Mouse (Mus musculus) heart, embryonic 12.5 days (tissue): ENCODE measurements around the gene Kcnj4. TPM values are rescaled to one million over a fixed set of nuclear protein-coding genes. Genes with fewer than 3 reads are reported as not detected.

Experiments
- ATAC-seq: fragments of 200-750 bp; cut with Nextera tagmentation; 2 replicates; pipeline ENCODE4 v1.8.0; 2017; ENCODE audit warnings: moderate TSS enrichment, moderate library complexity; ENCODE audit not compliant: insufficient number of reproducible peaks, low FRiP score
- H3K27ac ChIP-seq: fragments of 300-500 bp; sonication (generic); 2 replicates; pipeline ENCODE4 v1.5.1; 2016; ENCODE audit warnings: mild to moderate bottlenecking, moderate library complexity; ENCODE audit not compliant: poor library complexity, severe bottlenecking
- H3K27me3 ChIP-seq: fragments of 300-500 bp; sonication (generic); replicated peaks from 2 replicates; pipeline ENCODE4 v1.6.1; 2016; ENCODE audit warnings: mild to moderate bottlenecking, moderate library complexity
- H3K36me3 ChIP-seq: fragments of 300-500 bp; sonication (generic); 2 replicates; pipeline ENCODE4 v1.6.1; 2016; ENCODE audit warnings: mild to moderate bottlenecking, moderate library complexity
- H3K4me1 ChIP-seq: fragments of 300-500 bp; sonication (generic); replicated peaks from 2 replicates; pipeline ENCODE4 v1.6.1; 2016; ENCODE audit warnings: mild to moderate bottlenecking
- H3K4me2 ChIP-seq: fragments of 300-500 bp; sonication (generic); 2 replicates; pipeline ENCODE4 v1.6.1; 2016; ENCODE audit warnings: mild to moderate bottlenecking, moderate library complexity
- H3K4me3 ChIP-seq: fragments of 300-500 bp; sonication (generic); 2 replicates; pipeline ENCODE4 v1.5.1; 2016; ENCODE audit warnings: mild to moderate bottlenecking
- H3K9ac ChIP-seq: fragments of 300-500 bp; sonication (generic); 2 replicates; pipeline ENCODE4 v1.6.1; 2016; ENCODE audit warnings: mild to moderate bottlenecking, moderate library complexity
- H3K9me3 ChIP-seq: fragments of 300-500 bp; sonication (generic); replicated peaks from 2 replicates; pipeline ENCODE4 v1.6.1; 2016; ENCODE audit warnings: mild to moderate bottlenecking, moderate library complexity
- WGBS: fragments of 180-500 bp; shearing (Covaris S2); methylation state at CpG from one replicate; pipeline ENCODE4 v1.1.7; 2016; 5-methylcytosine and 5-hydroxymethylcytosine counted together
- polyA plus RNA-seq: library from polyadenylated mRNA; unstranded; fragments of >200 nt; fragmentation: Nextera tagmentation; extraction: Ambion mirVana; gene quantifications from 2 replicates; pipeline ENCODE4 v1.2.1, GENCODE M21; 2016

Kcnj4 gene
- 0.14 and 0.41 TPM in 2 replicates for polyA plus RNA-seq

- 2% methylated on average over 60 of the region's 60 CpGs for WGBS
- H3K4me1 ChIP-seq: peaks cover 51% of the 10 kb centered on the region
- no peaks in the 10 kb centered on the region for H3K9me3 ChIP-seq
- peaks cover 86% of the 10 kb centered on the region for H3K27me3 ChIP-seq
- ATAC-seq: no peak
- H3K27ac ChIP-seq: no peak within 1 kb of the TSS
- no peaks in the 10 kb centered on the region for H3K36me3 ChIP-seq
- H3K9ac ChIP-seq: peak within 1 kb of the TSS; percentile 64
- peak within 1 kb of the TSS; percentile 100 for H3K4me2 ChIP-seq
- H3K4me3 ChIP-seq: peak within 1 kb of the TSS; percentile 55
These were observed at the start of gene Kcnj4 for GRCm38 (mm10) chr15:79504707-79505452. Kcnj4 (minus strand) TSS chr15:79505241.

- Histone ChIP-seq H3K4me3 (no peak overlapping the region), H3K27me3 (peaks cover 26% of the 10 kb centered on the region), H3K9me3 (no peaks in the 10 kb centered on the region), H3K36me3 (no peaks in the 10 kb centered on the region), H3K4me1 (no peaks in the 10 kb centered on the region), H3K9ac (no peak overlapping the region), H3K4me2 (no peak overlapping the region), H3K27ac (no peak overlapping the region)
- 67% methylated on average over 5 of the region's 5 CpGs for WGBS
- ATAC-seq: no peak
These were observed 47.5 kb upstream of the Kcnj4 start for GRCm38 (mm10) chr15:79552566-79552965.

- ATAC-seq: no peak
- no peak overlapping the region for H3K4me3 ChIP-seq
- H3K4me2 ChIP-seq: no peak overlapping the region
- H3K27ac ChIP-seq: no peak overlapping the region
- H3K36me3 ChIP-seq: peaks cover 12% of the 10 kb centered on the region
- no peaks in the 10 kb centered on the region for H3K9me3 ChIP-seq
- H3K27me3 ChIP-seq: peaks cover 21% of the 10 kb centered on the region
- H3K9ac ChIP-seq: no peak overlapping the region
- WGBS: 90% methylated on average over 2 of the region's 2 CpGs
- H3K4me1 ChIP-seq: peaks cover 18% of the 10 kb centered on the region
These were observed 43.2 kb upstream of the Kcnj4 start for GRCm38 (mm10) chr15:79548226-79548625.

- Histone ChIP-seq H3K27ac (peak overlapping the region; percentile 98), H3K9ac (0 out of 2 replicates have a peak overlapping the region, but pooled peaks have one; percentile 49), H3K36me3 (peaks cover 20% of the 10 kb centered on the region), H3K9me3 (no peaks in the 10 kb centered on the region), H3K4me2 (peak overlapping the region; percentile 89), H3K27me3 (peaks cover 17% of the 10 kb centered on the region), H3K4me3 (peak overlapping the region; percentile 91), H3K4me1 (peaks cover 22% of the 10 kb centered on the region)
- no peak for ATAC-seq
- 74% methylated on average over 17 of the region's 17 CpGs for WGBS
These were observed 42.3 kb upstream of the Kcnj4 start for GRCm38 (mm10) chr15:79547289-79547820.

- peak; percentile 96 for ATAC-seq
- Histone ChIP-seq H3K27ac (peak within 1 kb of the TSS; percentile 98), H3K27me3 (peaks cover 14% of the 10 kb centered on the region), H3K4me1 (peaks cover 22% of the 10 kb centered on the region), H3K9ac (peak within 1 kb of the TSS; percentile 98), H3K4me2 (peak within 1 kb of the TSS; percentile 89), H3K36me3 (peaks cover 27% of the 10 kb centered on the region), H3K4me3 (peak within 1 kb of the TSS; percentile 91), H3K9me3 (no peaks in the 10 kb centered on the region)
- 2% methylated on average over 84 of the region's 84 CpGs for WGBS
These were observed 41.6 kb upstream of the Kcnj4 start, which contains the start of gene Ddx17 for GRCm38 (mm10) chr15:79546410-79547288. Ddx17 (minus strand) TSS chr15:79546741.

GRCm38 (mm10) chr15:79545921-79546399 lies 40.9 kb upstream of the Kcnj4 start:
- peak; percentile 83 for ATAC-seq
- Histone ChIP-seq H3K9me3 (no peaks in the 10 kb centered on the region), H3K27me3 (peaks cover 8% of the 10 kb centered on the region), H3K36me3 (peaks cover 34% of the 10 kb centered on the region), H3K27ac (peak overlapping the region; percentile 98), H3K4me1 (peaks cover 23% of the 10 kb centered on the region), H3K9ac (peak overlapping the region; percentile 98), H3K4me2 (peak overlapping the region; percentile 89), H3K4me3 (peak overlapping the region; percentile 91)
- under 1% methylated on average over 52 of the region's 52 CpGs for WGBS

GRCm38 (mm10) chr15:79545496-79545895 lies 40.5 kb upstream of the Kcnj4 start:
- 5% methylated on average over 3 of the region's 3 CpGs for WGBS
- Histone ChIP-seq H3K9ac (peak overlapping the region; percentile 98), H3K27me3 (0 out of 2 replicates have a peak, but pooled peaks cover 5% of the 10 kb centered on the region), H3K36me3 (peaks cover 38% of the 10 kb centered on the region), H3K27ac (peak overlapping the region; percentile 98), H3K4me3 (peak overlapping the region; percentile 91), H3K4me2 (peak overlapping the region; percentile 89), H3K9me3 (no peaks in the 10 kb centered on the region), H3K4me1 (peaks cover 27% of the 10 kb centered on the region)
- no peak for ATAC-seq

- Histone ChIP-seq H3K4me1 (peaks cover 28% of the 10 kb centered on the region), H3K27me3 (no peaks in the 10 kb centered on the region), H3K27ac (no peak overlapping the region), H3K9ac (no peak overlapping the region), H3K36me3 (peaks cover 54% of the 10 kb centered on the region), H3K4me3 (peak overlapping the region; percentile 91), H3K9me3 (no peaks in the 10 kb centered on the region), H3K4me2 (peak overlapping the region; percentile 35)
- 94% methylated on average over 3 of the region's 3 CpGs for WGBS
- no peak for ATAC-seq
These were observed 38.9 kb upstream of the Kcnj4 start for GRCm38 (mm10) chr15:79543968-79544367.

GRCm38 (mm10) chr15:79533796-79534195 lies 28.8 kb upstream of the Kcnj4 start:
- Histone ChIP-seq H3K36me3 (peaks cover 96% of the 10 kb centered on the region), H3K4me2 (no peak overlapping the region), H3K27ac (no peak overlapping the region), H3K27me3 (no peaks in the 10 kb centered on the region), H3K9ac (no peak overlapping the region), H3K9me3 (no peaks in the 10 kb centered on the region), H3K4me1 (no peaks in the 10 kb centered on the region), H3K4me3 (no peak overlapping the region)
- WGBS: 93% methylated on average over 3 of the region's 3 CpGs
- no peak for ATAC-seq

- H3K9me3 ChIP-seq: no peaks in the 10 kb centered on the region
- H3K4me3 ChIP-seq: no peak overlapping the region
- H3K27me3 ChIP-seq: no peaks in the 10 kb centered on the region
- H3K9ac ChIP-seq: no peak overlapping the region
- H3K27ac ChIP-seq: no peak overlapping the region
- H3K4me1 ChIP-seq: no peaks in the 10 kb centered on the region
- no peak overlapping the region for H3K4me2 ChIP-seq
- WGBS: 84% methylated on average over 7 of the region's 7 CpGs
- ATAC-seq: no peak
- peaks cover 90% of the 10 kb centered on the region for H3K36me3 ChIP-seq
These were observed 24.9 kb upstream of the Kcnj4 start for GRCm38 (mm10) chr15:79529935-79530334.
